Mouse (Mus musculus): Measurements from ENCODE around the gene Obox2. TPM values are rescaled to one million over a fixed set of nuclear protein-coding genes. Genes with fewer than 3 reads are reported as not detected.
"Not testable (repeated sequence)": the region's sequence is repeated elsewhere in the genome, so short reads cannot be mapped to it uniquely, and the experiment has no call there.

The Obox2 gene
- not detected in 2 replicates for polyA plus RNA-seq (2012; ENCODE audit: insufficient read depth, insufficient read length, low replicate concordance, missing spikeins)

GRCm38 (mm10) chr7:15388421-15388998 is at the start of gene Obox2, which contains the start of gene Obox1:
Gene Obox2, plus strand, starts transcription at chr7:15388721.
Gene Obox1, plus strand, starts transcription at chr7:15388948.
- no CpG with 5 or more reads among the region's 2 CpGs for WGBS
- not testable (repeated sequence) for H3K4me1 ChIP-seq (ENCODE audit: control insufficient read depth, insufficient read depth, low read length); H3K4me3 ChIP-seq (ENCODE audit: insufficient read depth, low read depth, low read length); H3K27ac ChIP-seq (ENCODE audit: insufficient read depth, low read depth, low read length)

GRCm38 (mm10) chr7:15399147-15399874 is 10.8 kb downstream of the Obox2 start:
- H3K4me1 ChIP-seq (ENCODE audit: control insufficient read depth, insufficient read depth, low read length); H3K4me3 ChIP-seq (ENCODE audit: insufficient read depth, low read depth, low read length); H3K27ac ChIP-seq (ENCODE audit: insufficient read depth, low read depth, low read length): not testable (repeated sequence)
- 57% methylated on average over 3 of the region's 3 CpGs for WGBS

- H3K4me3 ChIP-seq (ENCODE audit: insufficient read depth, low read depth, low read length); H3K27ac ChIP-seq (ENCODE audit: insufficient read depth, low read depth, low read length); H3K4me1 ChIP-seq (ENCODE audit: control insufficient read depth, insufficient read depth, low read length): not testable (repeated sequence)
- WGBS: 90% methylated on average over 10 of the region's 10 CpGs
These were observed 18.3 kb downstream of the Obox2 start for GRCm38 (mm10) chr7:15406816-15407215.

- WGBS: 83% methylated on average over 9 of the region's 9 CpGs
- not testable (repeated sequence) for H3K4me1 ChIP-seq (ENCODE audit: control insufficient read depth, insufficient read depth, low read length); H3K4me3 ChIP-seq (ENCODE audit: insufficient read depth, low read depth, low read length)
These were observed 29.5 kb downstream of the Obox2 start for GRCm38 (mm10) chr7:15418046-15418445.

GRCm38 (mm10) chr7:15425537-15425936 is 37.0 kb downstream of the Obox2 start:
- 81% methylated on average over 4 of the region's 4 CpGs for WGBS
- not testable (repeated sequence) for H3K4me3 ChIP-seq (ENCODE audit: insufficient read depth, low read depth, low read length); H3K27ac ChIP-seq (ENCODE audit: insufficient read depth, low read depth, low read length); H3K4me1 ChIP-seq (ENCODE audit: control insufficient read depth, insufficient read depth, low read length)

More at GRCm38 (mm10) chr7:15418046-15418445, 29.5 kb downstream of the Obox2 start:
- not testable (repeated sequence) for H3K27ac ChIP-seq (ENCODE audit: insufficient read depth, low read depth, low read length)

Other genes with a start within 250 kb of the Obox2 start
- not detected in 2 replicates for gene Obox1, start 227 bp downstream of the Obox2 start, polyA plus RNA-seq (2012; ENCODE audit: insufficient read depth, insufficient read length, low replicate concordance, missing spikeins)